Mouse (Mus musculus): Measurements from ENCODE around the gene Cdhr5. TPM values are rescaled to one million over a fixed set of nuclear protein-coding genes. Genes with fewer than 3 reads are reported as not detected.

Cdhr5 gene
- total RNA-seq, 2 experiments from 2014 or later, result not detected

DNA sequence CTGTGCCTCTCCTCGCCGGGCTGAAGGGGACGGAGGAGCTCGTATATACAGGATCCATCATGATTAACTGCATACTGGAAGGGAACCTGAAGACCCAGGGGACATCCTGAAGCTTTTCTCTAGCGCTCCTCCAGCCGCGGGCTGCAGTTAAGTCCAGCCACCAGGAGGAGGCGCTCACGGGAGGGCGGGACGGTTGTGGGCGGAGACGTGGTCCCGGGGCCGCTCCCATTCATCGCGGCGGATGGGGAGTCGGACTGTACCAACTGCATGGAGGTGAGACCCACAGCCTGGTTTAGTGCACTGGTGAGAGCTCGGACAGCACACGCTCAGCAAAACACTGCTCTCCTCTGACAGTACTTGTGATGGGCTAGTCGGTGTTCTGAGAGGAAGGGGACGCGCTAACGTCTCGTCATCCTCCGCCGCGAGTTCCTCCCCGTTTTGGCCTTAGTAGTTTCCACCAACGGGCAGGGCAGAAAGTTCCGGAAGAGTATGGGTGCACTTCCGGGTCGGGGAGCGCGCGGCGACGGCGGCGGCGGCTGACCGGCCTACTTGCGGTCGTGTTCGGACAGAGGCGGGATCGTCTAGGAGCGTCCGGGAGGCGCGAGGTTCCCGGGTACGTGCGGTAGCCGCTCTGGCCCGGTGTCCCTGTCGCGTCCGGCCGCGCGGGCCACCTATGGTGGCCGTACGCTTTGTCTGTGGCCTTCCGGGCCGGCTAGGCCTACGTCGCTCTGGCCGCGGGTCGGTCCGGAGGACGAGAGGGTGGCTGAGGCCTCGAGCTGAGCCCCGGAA lies 48.1 kb downstream of the Cdhr5 start, which contains the start of gene Phrf1:
TSS of gene Phrf1 (plus strand) at position 506 of the 789 bp plus-strand sequence.
- ATAC-seq (replicated peaks; ENCODE audit: poor library complexity, severe bottlenecking), result peak; percentile 93

DNA sequence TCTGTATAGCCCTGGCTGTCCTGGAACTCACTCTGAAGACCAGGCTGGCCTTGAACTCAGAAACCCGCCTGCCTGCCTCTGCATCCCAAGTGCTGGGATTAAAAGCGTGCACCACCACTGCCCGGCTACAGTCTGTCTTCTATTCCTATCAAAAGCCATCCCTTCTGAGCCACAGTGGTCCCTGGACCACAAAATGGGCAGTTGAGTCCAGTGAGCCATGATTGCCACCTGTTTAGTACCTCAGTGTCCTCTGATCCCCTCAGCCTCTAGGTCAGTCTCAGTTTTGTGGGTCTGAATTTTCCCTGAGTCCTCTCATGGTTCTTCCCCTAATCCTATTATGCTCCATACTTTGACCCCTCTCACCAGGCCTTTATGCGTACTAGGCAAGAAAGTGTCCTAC lies 48.8 kb downstream of the Cdhr5 start:
- peak; percentile 4 for ATAC-seq (replicated peaks; ENCODE audit: poor library complexity, severe bottlenecking)

DNA sequence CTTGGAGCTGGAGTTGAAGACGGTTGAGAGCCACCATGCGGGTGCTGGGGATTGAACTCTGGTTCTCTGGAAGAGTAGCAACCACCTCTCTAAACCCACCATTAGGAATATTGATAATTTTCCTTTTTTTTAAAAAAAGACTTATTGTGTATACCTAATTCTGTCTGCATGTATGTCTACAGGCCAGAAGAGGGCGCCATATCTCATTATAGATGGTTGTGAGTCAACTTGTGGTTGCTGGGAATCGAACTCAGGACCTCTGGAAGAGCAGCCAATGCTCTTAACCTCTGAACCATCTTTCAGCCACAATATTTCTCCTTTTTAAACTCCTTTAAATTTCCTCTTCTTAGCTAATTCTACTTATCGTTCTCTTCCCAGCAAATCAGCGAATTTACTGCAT lies 50.1 kb downstream of the Cdhr5 start:
- ATAC-seq (replicated peaks; ENCODE audit: poor library complexity, severe bottlenecking), result no peak

DNA sequence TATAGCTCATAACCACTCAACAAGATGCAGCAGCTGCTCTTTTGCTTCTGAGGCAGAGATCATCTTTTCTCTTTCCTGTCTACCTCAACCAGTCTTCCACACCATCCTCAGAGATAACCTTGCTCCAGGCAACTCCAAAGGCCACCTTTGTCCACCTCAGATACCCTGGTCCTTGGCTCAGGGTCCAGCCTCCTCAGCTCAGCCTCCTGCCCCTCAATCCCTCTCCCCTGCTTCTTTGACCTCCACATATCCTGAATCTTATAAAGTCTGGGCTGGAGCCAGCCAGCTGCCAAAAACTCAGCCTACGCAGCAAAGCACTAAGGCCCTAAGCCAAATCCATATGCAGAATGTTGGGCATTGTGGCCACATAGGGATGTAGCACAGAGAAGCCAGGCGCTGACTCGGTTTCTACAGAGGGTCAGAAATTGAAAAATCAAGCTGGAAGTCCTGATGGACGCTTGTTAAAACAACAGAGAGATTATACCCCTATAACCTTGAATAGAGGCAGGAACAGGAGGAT lies 53.8 kb downstream of the Cdhr5 start:
- ATAC-seq (replicated peaks; ENCODE audit: poor library complexity, severe bottlenecking), result no peak

DNA sequence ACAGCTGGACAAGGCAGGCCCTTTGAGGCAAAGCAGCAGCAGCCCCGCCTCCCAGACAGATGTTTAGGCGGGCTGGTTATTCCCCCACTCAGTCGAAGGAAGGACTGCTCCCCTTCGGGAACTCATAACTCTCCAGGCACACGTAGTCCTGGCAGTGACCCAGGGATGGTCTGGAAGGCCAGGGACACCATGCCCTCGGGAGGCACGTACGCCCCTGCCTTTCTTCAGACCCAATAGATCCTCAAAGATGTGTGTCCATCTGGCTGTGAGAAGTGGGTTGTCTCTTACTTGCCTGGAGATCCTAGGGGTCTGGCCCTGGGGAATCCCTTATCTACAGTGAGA lies 54.5 kb downstream of the Cdhr5 start:
- no peak for ATAC-seq (replicated peaks; ENCODE audit: poor library complexity, severe bottlenecking)

DNA sequence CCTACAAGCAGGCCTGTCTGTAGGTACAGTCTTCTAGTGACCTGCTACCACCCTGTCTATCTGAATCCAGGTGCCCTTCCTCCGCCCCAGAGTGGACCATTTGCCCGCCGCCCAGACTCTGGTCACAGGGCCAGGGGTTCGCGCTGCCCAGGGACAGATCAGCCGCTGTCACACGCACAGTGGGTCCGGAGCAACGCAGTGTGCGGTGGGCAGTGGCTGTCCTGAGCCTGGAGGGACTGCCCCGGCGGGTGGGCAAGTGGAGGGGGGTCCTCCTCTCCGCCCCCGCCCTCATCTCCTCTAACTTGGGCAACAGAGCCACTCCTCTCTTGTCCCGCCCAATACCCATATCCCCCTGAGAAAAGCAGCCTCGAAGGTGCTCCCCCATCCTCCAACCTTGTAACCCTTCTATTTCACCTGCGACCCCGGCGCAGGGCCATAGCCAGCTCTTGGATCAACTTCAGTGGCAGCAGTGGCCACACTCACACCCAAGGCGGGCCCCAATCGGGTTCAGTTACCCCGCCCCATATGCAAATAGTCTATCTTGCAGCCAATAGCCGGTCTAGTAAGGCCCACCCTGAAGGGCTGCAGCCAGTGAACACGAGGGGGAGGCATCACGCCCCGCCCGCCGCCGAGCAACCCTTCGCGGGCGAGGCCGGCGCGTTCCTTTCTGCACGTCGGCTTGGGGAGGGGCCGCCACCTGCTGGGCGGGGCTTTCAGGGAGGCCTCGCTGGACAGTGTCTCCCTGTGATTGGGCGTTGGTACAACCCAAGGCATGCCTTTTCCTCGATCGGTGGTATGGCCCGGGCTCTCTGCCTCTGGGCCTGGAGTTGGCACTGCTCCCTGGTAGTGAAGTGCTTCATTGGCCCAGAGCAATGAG lies 55.1 kb downstream of the Cdhr5 start:
- ATAC-seq (replicated peaks; ENCODE audit: poor library complexity, severe bottlenecking), result peak; percentile 93

DNA sequence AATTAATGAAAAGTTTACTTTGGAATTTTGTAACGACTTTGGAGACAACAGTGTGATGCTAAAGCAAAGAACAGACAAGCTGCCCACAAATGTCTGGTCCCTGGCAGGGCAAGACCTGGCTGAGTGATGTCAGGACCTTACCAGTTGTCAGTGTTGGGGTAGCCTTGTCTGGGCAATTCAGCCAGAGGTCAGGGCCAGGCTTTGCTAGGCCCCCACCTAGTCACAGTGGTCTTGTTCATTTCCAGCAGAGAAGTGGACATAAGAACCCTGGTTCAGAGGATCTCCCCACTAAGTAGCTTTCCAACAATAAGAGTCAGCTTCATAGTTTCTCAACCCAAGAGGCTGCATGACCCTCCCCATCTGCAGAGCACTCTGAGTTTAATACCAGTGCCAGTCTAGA lies 56.2 kb downstream of the Cdhr5 start:
- no peak for ATAC-seq (replicated peaks; ENCODE audit: poor library complexity, severe bottlenecking)

DNA sequence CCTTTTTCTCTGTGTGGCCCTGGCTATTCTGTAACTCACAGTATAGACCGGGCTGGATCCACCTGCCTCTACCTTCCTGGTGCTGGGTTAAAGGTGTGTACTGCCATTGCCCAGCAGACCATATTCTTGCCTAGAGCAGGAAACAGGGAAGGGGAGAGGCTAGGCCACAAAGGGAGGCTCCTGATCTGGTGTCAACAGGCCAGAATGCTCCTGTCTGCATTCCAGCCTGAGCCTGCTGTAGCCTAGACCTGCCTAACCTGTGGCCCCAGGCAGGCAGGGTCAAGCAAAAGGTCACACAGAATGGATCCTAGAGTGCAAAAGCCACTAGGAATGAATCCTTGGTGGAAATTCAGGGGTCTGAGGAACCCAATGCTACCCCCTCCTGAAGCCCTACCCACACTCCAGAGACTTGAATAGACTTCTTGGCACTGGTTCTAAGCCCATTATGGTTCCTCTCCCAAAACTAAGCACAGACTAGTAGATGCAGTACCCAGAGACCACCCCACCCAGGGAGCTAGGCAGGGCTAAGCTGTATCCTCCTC lies 57.0 kb downstream of the Cdhr5 start:
- no peak for ATAC-seq (replicated peaks; ENCODE audit: poor library complexity, severe bottlenecking)

Other genes with a start within 250 kb of the Cdhr5 start
- gene Gm17387, start 247.7 kb downstream of the Cdhr5 start, total RNA-seq (2014; fragmentation: Nextera tagmentation), result not detected in 2 replicates
- gene Gm17387, start 247.7 kb downstream of the Cdhr5 start, total RNA-seq (2017), result not detected in 2 replicates
- 0.60 and 3.6 TPM in 2 replicates for gene B4galnt4, start 215.7 kb downstream of the Cdhr5 start, total RNA-seq (2014; fragmentation: Nextera tagmentation)
- gene B4galnt4, start 215.7 kb downstream of the Cdhr5 start, total RNA-seq (2017), result 0.26 TPM in 1 of 2 replicates, not detected in the other
- gene Pkp3, start 198.6 kb downstream of the Cdhr5 start, total RNA-seq (2014; fragmentation: Nextera tagmentation), result 1.4 and 2.2 TPM in 2 replicates
- gene Pkp3, start 198.6 kb downstream of the Cdhr5 start, total RNA-seq (2017), result 0.52 and 2.7 TPM in 2 replicates
- 16.9 and 30.9 TPM in 2 replicates for gene Sigirr, start 176.2 kb downstream of the Cdhr5 start, total RNA-seq (2014; fragmentation: Nextera tagmentation)
- gene Sigirr, start 176.2 kb downstream of the Cdhr5 start, total RNA-seq (2017), result 16.6 and 20.2 TPM in 2 replicates
- not detected in 2 replicates for gene Ano9, start 159.0 kb downstream of the Cdhr5 start, total RNA-seq (2014; fragmentation: Nextera tagmentation)
- gene Ano9, start 159.0 kb downstream of the Cdhr5 start, total RNA-seq (2017), result not detected in 2 replicates
- 14.0 and 17.5 TPM in 2 replicates for gene Ptdss2, start 154.4 kb downstream of the Cdhr5 start, total RNA-seq (2014; fragmentation: Nextera tagmentation)
- gene Ptdss2, start 154.4 kb downstream of the Cdhr5 start, total RNA-seq (2017), result 4.2 and 7.1 TPM in 2 replicates
- 79.1 and 109 TPM in 2 replicates for gene Rnh1, start 103.9 kb downstream of the Cdhr5 start, total RNA-seq (2014; fragmentation: Nextera tagmentation)
- 45.2 and 47.7 TPM in 2 replicates for gene Rnh1, start 103.9 kb downstream of the Cdhr5 start, total RNA-seq (2017)
- 57.4 and 69.3 TPM in 2 replicates for gene Hras, start 82.8 kb downstream of the Cdhr5 start, total RNA-seq (2014; fragmentation: Nextera tagmentation)
- 24.9 and 28.8 TPM in 2 replicates for gene Hras, start 82.8 kb downstream of the Cdhr5 start, total RNA-seq (2017)
- gene Lrrc56, start 82.6 kb downstream of the Cdhr5 start, total RNA-seq (2014; fragmentation: Nextera tagmentation), result 1.4 and 2.4 TPM in 2 replicates
- 0.52 and 0.62 TPM in 2 replicates for gene Lrrc56, start 82.6 kb downstream of the Cdhr5 start, total RNA-seq (2017)
- 2.2 TPM in 1 of 2 replicates, not detected in the other for gene Lmntd2, start 62.7 kb downstream of the Cdhr5 start, total RNA-seq (2014; fragmentation: Nextera tagmentation)
- 0.34 TPM in 1 of 2 replicates, not detected in the other for gene Lmntd2, start 62.7 kb downstream of the Cdhr5 start, total RNA-seq (2017)
- 3.1 and 4.5 TPM in 2 replicates for gene Rassf7, start 60.9 kb downstream of the Cdhr5 start, total RNA-seq (2014; fragmentation: Nextera tagmentation)
- 2.0 and 4.5 TPM in 2 replicates for gene Rassf7, start 60.9 kb downstream of the Cdhr5 start, total RNA-seq (2017)
- 70.9 and 75.4 TPM in 2 replicates for gene Phrf1, start 48.0 kb downstream of the Cdhr5 start, total RNA-seq (2014; fragmentation: Nextera tagmentation)
- gene Phrf1, start 48.0 kb downstream of the Cdhr5 start, total RNA-seq (2017), result 51.7 and 57.7 TPM in 2 replicates
- 0.38 and 1.3 TPM in 2 replicates for gene Irf7, start 10.3 kb downstream of the Cdhr5 start, total RNA-seq (2014; fragmentation: Nextera tagmentation)
- gene Irf7, start 10.3 kb downstream of the Cdhr5 start, total RNA-seq (2017), result 2.1 and 2.7 TPM in 2 replicates
- gene Sct, start 2.3 kb upstream of the Cdhr5 start, total RNA-seq (2014; fragmentation: Nextera tagmentation), result not detected in 2 replicates
- gene Sct, start 2.3 kb upstream of the Cdhr5 start, total RNA-seq (2017), result not detected in 2 replicates
- gene Drd4, start 15.2 kb upstream of the Cdhr5 start, total RNA-seq (2014; fragmentation: Nextera tagmentation), result not detected in 2 replicates
- not detected in 2 replicates for gene Drd4, start 15.2 kb upstream of the Cdhr5 start, total RNA-seq (2017)
- 43.3 and 52.4 TPM in 2 replicates for gene Deaf1, start 50.9 kb upstream of the Cdhr5 start, total RNA-seq (2014; fragmentation: Nextera tagmentation)
- 6.3 and 21.4 TPM in 2 replicates for gene Deaf1, start 50.9 kb upstream of the Cdhr5 start, total RNA-seq (2017)
- 6.0 and 13.2 TPM in 2 replicates for gene Tmem80, start 51.0 kb upstream of the Cdhr5 start, total RNA-seq (2014; fragmentation: Nextera tagmentation)
- gene Tmem80, start 51.0 kb upstream of the Cdhr5 start, total RNA-seq (2017), result 4.5 and 8.7 TPM in 2 replicates
- gene Eps8l2, start 62.1 kb upstream of the Cdhr5 start, total RNA-seq (2014; fragmentation: Nextera tagmentation), result 0.11 TPM in 1 of 2 replicates, not detected in the other
- not detected in 2 replicates for gene Eps8l2, start 62.1 kb upstream of the Cdhr5 start, total RNA-seq (2017)
- 289 and 344 TPM in 2 replicates for gene Taldo1, start 115.4 kb upstream of the Cdhr5 start, total RNA-seq (2014; fragmentation: Nextera tagmentation)
- gene Taldo1, start 115.4 kb upstream of the Cdhr5 start, total RNA-seq (2017), result 559 and 668 TPM in 2 replicates
- gene Gatd1, start 137.3 kb upstream of the Cdhr5 start, total RNA-seq (2014; fragmentation: Nextera tagmentation), result 19.7 and 41.9 TPM in 2 replicates
- 10.8 and 15.6 TPM in 2 replicates for gene Gatd1, start 137.3 kb upstream of the Cdhr5 start, total RNA-seq (2017)
- gene Cend1, start 152.7 kb upstream of the Cdhr5 start, total RNA-seq (2014; fragmentation: Nextera tagmentation), result not detected in 2 replicates
- gene Cend1, start 152.7 kb upstream of the Cdhr5 start, total RNA-seq (2017), result not detected in 2 replicates
- 18.8 and 36.2 TPM in 2 replicates for gene Slc25a22, start 161.1 kb upstream of the Cdhr5 start, total RNA-seq (2014; fragmentation: Nextera tagmentation)
- gene Slc25a22, start 161.1 kb upstream of the Cdhr5 start, total RNA-seq (2017), result 4.3 and 4.9 TPM in 2 replicates
- 33.2 and 45.1 TPM in 2 replicates for gene Pidd1, start 167.2 kb upstream of the Cdhr5 start, total RNA-seq (2014; fragmentation: Nextera tagmentation)
- 10.5 and 16.4 TPM in 2 replicates for gene Pidd1, start 167.2 kb upstream of the Cdhr5 start, total RNA-seq (2017)
- 2,601 and 5,139 TPM in 2 replicates for gene Rplp2, start 170.6 kb upstream of the Cdhr5 start, total RNA-seq (2014; fragmentation: Nextera tagmentation)
- 2,496 and 4,245 TPM in 2 replicates for gene Rplp2, start 170.6 kb upstream of the Cdhr5 start, total RNA-seq (2017)
- gene Pnpla2, start 178.4 kb upstream of the Cdhr5 start, total RNA-seq (2014; fragmentation: Nextera tagmentation), result 93.9 and 97.0 TPM in 2 replicates
- 19.0 and 35.1 TPM in 2 replicates for gene Pnpla2, start 178.4 kb upstream of the Cdhr5 start, total RNA-seq (2017)
- gene Cracr2b, start 184.3 kb upstream of the Cdhr5 start, total RNA-seq (2014; fragmentation: Nextera tagmentation), result 15.8 and 21.3 TPM in 2 replicates
- 14.9 and 15.8 TPM in 2 replicates for gene Cracr2b, start 184.3 kb upstream of the Cdhr5 start, total RNA-seq (2017)
- gene Cd151, start 190.6 kb upstream of the Cdhr5 start, total RNA-seq (2014; fragmentation: Nextera tagmentation), result 19.2 and 20.0 TPM in 2 replicates
- 18.4 and 20.4 TPM in 2 replicates for gene Cd151, start 190.6 kb upstream of the Cdhr5 start, total RNA-seq (2017)
- 36.4 and 59.6 TPM in 2 replicates for gene Polr2l, start 198.3 kb upstream of the Cdhr5 start, total RNA-seq (2014; fragmentation: Nextera tagmentation)
- 40.9 and 43.5 TPM in 2 replicates for gene Polr2l, start 198.3 kb upstream of the Cdhr5 start, total RNA-seq (2017)
- gene Tspan4, start 198.5 kb upstream of the Cdhr5 start, total RNA-seq (2014; fragmentation: Nextera tagmentation), result 50.4 and 53.8 TPM in 2 replicates
- 42.6 and 44.9 TPM in 2 replicates for gene Tspan4, start 198.5 kb upstream of the Cdhr5 start, total RNA-seq (2017)

All from granulocyte monocyte progenitor cell, adult 5-6 weeks (primary cell).